Mouse (Mus musculus): ENCODE results near the gene Rab23. TPM values are rescaled to one million over a fixed set of nuclear protein-coding genes. Genes with fewer than 3 reads are reported as not detected.

Gene Rab23
- polyA plus RNA-seq, 1 experiment from 2014 or later = 37.8 TPM

GRCm38 (mm10) chr1:33756258-33757032 lies 36.8 kb downstream of the Rab23 start:
- Histone ChIP-seq H3K36me3 (peaks cover 11% of the 10 kb centered on the region), H3K4me2 (replicated peaks) (peak overlapping the region; percentile 89), H3K4me3 (peak overlapping the region; percentile 63), H3K27ac (no peak overlapping the region), H3K9ac (peak overlapping the region; percentile 85), H3K27me3 (no peaks in the 10 kb centered on the region), H3K4me1 (peaks cover 30% of the 10 kb centered on the region), H3K9me3 (no peaks in the 10 kb centered on the region)
- no peak for ATAC-seq (ENCODE audit: low FRiP score, low read depth)
- WGBS = 18% methylated on average over 18 of the region's 18 CpGs

- Histone ChIP-seq H3K27me3 (no peaks in the 10 kb centered on the region), H3K27ac (0 out of 2 replicates have a peak overlapping the region, but pooled peaks have one; percentile 11), H3K4me3 (peak overlapping the region; percentile 63), H3K4me2 (replicated peaks) (peak overlapping the region; percentile 89), H3K9ac (peak overlapping the region; percentile 85), H3K9me3 (no peaks in the 10 kb centered on the region), H3K36me3 (peaks cover 12% of the 10 kb centered on the region), H3K4me1 (peaks cover 30% of the 10 kb centered on the region)
- WGBS = 2% methylated on average over 14 of the region's 14 CpGs
- ATAC-seq (ENCODE audit: low FRiP score, low read depth) = no peak; the same call in none of the 2 replicates
These were observed 37.3 kb downstream of the Rab23 start for GRCm38 (mm10) chr1:33757033-33757413.

GRCm38 (mm10) chr1:33757491-33758041 lies 37.9 kb downstream of the Rab23 start, which contains the start of gene Bag2:
Gene Bag2, minus strand, starts transcription at chr1:33757795.
- H3K27ac ChIP-seq = 0 out of 2 replicates have a peak within 1 kb of the TSS, but pooled peaks have one; percentile 11
- peaks cover 30% of the 10 kb centered on the region for H3K4me1 ChIP-seq
- H3K9me3 ChIP-seq = no peaks in the 10 kb centered on the region
- H3K4me3 ChIP-seq = peak within 1 kb of the TSS; percentile 63
- peaks cover 18% of the 10 kb centered on the region for H3K36me3 ChIP-seq
- ATAC-seq (ENCODE audit: low FRiP score, low read depth) = peak; percentile 87
- peak within 1 kb of the TSS; percentile 85 for H3K9ac ChIP-seq
- peak within 1 kb of the TSS; percentile 89 for H3K4me2 ChIP-seq (replicated peaks)
- H3K27me3 ChIP-seq = no peaks in the 10 kb centered on the region
- under 1% methylated on average over 48 of the region's 61 CpGs for WGBS

- H3K9ac ChIP-seq = no peak overlapping the region
- peaks cover 21% of the 10 kb centered on the region for H3K36me3 ChIP-seq
- peaks cover 30% of the 10 kb centered on the region for H3K4me1 ChIP-seq
- WGBS = 45% methylated on average over 4 of the region's 4 CpGs
- H3K27me3 ChIP-seq = no peaks in the 10 kb centered on the region
- 0 out of 2 replicates have a peak overlapping the region, but pooled peaks have one; percentile 63 for H3K4me3 ChIP-seq
- no peak overlapping the region for H3K27ac ChIP-seq
- no peak overlapping the region for H3K4me2 ChIP-seq (replicated peaks)
- H3K9me3 ChIP-seq = no peaks in the 10 kb centered on the region
- no peak for ATAC-seq (ENCODE audit: low FRiP score, low read depth)
These were observed 38.8 kb downstream of the Rab23 start for GRCm38 (mm10) chr1:33758488-33758887.

- WGBS = 45% methylated on average over 2 of the region's 2 CpGs
- no peaks in the 10 kb centered on the region for H3K27me3 ChIP-seq
- H3K9ac ChIP-seq = no peak overlapping the region
- ATAC-seq (ENCODE audit: low FRiP score, low read depth) = no peak
- no peaks in the 10 kb centered on the region for H3K9me3 ChIP-seq
- H3K4me3 ChIP-seq = no peak overlapping the region
- H3K4me2 ChIP-seq (replicated peaks) = no peak overlapping the region
- H3K27ac ChIP-seq = no peak overlapping the region
- H3K36me3 ChIP-seq = peaks cover 40% of the 10 kb centered on the region
- no peaks in the 10 kb centered on the region for H3K4me1 ChIP-seq
These were observed 44.1 kb downstream of the Rab23 start for GRCm38 (mm10) chr1:33763826-33764225.

GRCm38 (mm10) chr1:33765468-33766080 lies 45.9 kb downstream of the Rab23 start:
- no peak overlapping the region for H3K27ac ChIP-seq
- no peak overlapping the region for H3K9ac ChIP-seq
- ATAC-seq (ENCODE audit: low FRiP score, low read depth) = no peak
- H3K4me3 ChIP-seq = no peak overlapping the region
- H3K4me2 ChIP-seq (replicated peaks) = no peak overlapping the region
- no peaks in the 10 kb centered on the region for H3K27me3 ChIP-seq
- H3K36me3 ChIP-seq = peaks cover 49% of the 10 kb centered on the region
- no peaks in the 10 kb centered on the region for H3K9me3 ChIP-seq
- 89% methylated on average over 11 of the region's 11 CpGs for WGBS
- no peaks in the 10 kb centered on the region for H3K4me1 ChIP-seq

- H3K36me3 ChIP-seq = peaks cover 55% of the 10 kb centered on the region
- H3K27ac ChIP-seq = no peak overlapping the region
- H3K4me3 ChIP-seq = no peak overlapping the region
- no peaks in the 10 kb centered on the region for H3K4me1 ChIP-seq
- no peaks in the 10 kb centered on the region for H3K9me3 ChIP-seq
- no peak overlapping the region for H3K4me2 ChIP-seq (replicated peaks)
- 82% methylated on average over 16 of the region's 16 CpGs for WGBS
- no peak overlapping the region for H3K9ac ChIP-seq
- no peaks in the 10 kb centered on the region for H3K27me3 ChIP-seq
- no peak for ATAC-seq (ENCODE audit: low FRiP score, low read depth)
These were observed 47.1 kb downstream of the Rab23 start for GRCm38 (mm10) chr1:33766520-33767508.

GRCm38 (mm10) chr1:33768091-33768787 lies 48.6 kb downstream of the Rab23 start:
- WGBS = 91% methylated on average over 1 of the region's 1 CpGs
- Histone ChIP-seq H3K4me3 (no peak overlapping the region), H3K27me3 (no peaks in the 10 kb centered on the region), H3K36me3 (peaks cover 55% of the 10 kb centered on the region), H3K9me3 (no peaks in the 10 kb centered on the region), H3K4me2 (replicated peaks) (no peak overlapping the region), H3K27ac (no peak overlapping the region), H3K4me1 (no peaks in the 10 kb centered on the region), H3K9ac (no peak overlapping the region)
- no peak for ATAC-seq (ENCODE audit: low FRiP score, low read depth)

- H3K9me3 ChIP-seq = no peaks in the 10 kb centered on the region
- H3K4me1 ChIP-seq = no peaks in the 10 kb centered on the region
- peaks cover 57% of the 10 kb centered on the region for H3K36me3 ChIP-seq
These were observed 49.1 kb downstream of the Rab23 start for GRCm38 (mm10) chr1:33768827-33769226.

GRCm38 (mm10) chr1:33771621-33772020 lies 51.9 kb downstream of the Rab23 start:
- H3K9me3 ChIP-seq = no peaks in the 10 kb centered on the region
- H3K36me3 ChIP-seq = peaks cover 60% of the 10 kb centered on the region
- H3K4me3 ChIP-seq = no peak overlapping the region
- H3K4me2 ChIP-seq (replicated peaks) = no peak overlapping the region
- no peaks in the 10 kb centered on the region for H3K4me1 ChIP-seq
- 95% methylated on average over 10 of the region's 10 CpGs for WGBS
- H3K27me3 ChIP-seq = no peaks in the 10 kb centered on the region
- H3K9ac ChIP-seq = no peak overlapping the region
- H3K27ac ChIP-seq = no peak overlapping the region
- no peak for ATAC-seq (ENCODE audit: low FRiP score, low read depth)

More at GRCm38 (mm10) chr1:33768827-33769226, 49.1 kb downstream of the Rab23 start:
- no peak overlapping the region for H3K27ac ChIP-seq
- H3K4me3 ChIP-seq = no peak overlapping the region
- no peak overlapping the region for H3K9ac ChIP-seq
- H3K27me3 ChIP-seq = no peaks in the 10 kb centered on the region
- no peak for ATAC-seq (ENCODE audit: low FRiP score, low read depth)
- no peak overlapping the region for H3K4me2 ChIP-seq (replicated peaks)

- Histone ChIP-seq H3K36me3 (peaks cover 65% of the 10 kb centered on the region), H3K9me3 (no peaks in the 10 kb centered on the region)
These were observed 52.4 kb downstream of the Rab23 start for GRCm38 (mm10) chr1:33772106-33772505.

More at GRCm38 (mm10) chr1:33772106-33772505, 52.4 kb downstream of the Rab23 start:
- Histone ChIP-seq H3K4me2 (replicated peaks) (no peak overlapping the region), H3K4me1 (no peaks in the 10 kb centered on the region), H3K27me3 (no peaks in the 10 kb centered on the region), H3K27ac (no peak overlapping the region), H3K4me3 (no peak overlapping the region), H3K9ac (no peak overlapping the region)
- 93% methylated on average over 9 of the region's 9 CpGs for WGBS
- no peak for ATAC-seq (ENCODE audit: low FRiP score, low read depth)

Data from limb, embryonic 13.5 days (tissue).